Mouse (Mus musculus) retina, postnatal 7 days (tissue): ENCODE measurements around the gene Inka2.
"Not testable (repeated sequence)": the region's sequence is repeated elsewhere in the genome, so short reads cannot be mapped to it uniquely, and the experiment has no call there.

Experiments used
- DNase-seq: peaks from one replicate; pipeline ENCODE4 v3.0.0-alpha.2; 2012; ENCODE audit warnings: low read depth, low spot score

Gene Inka2

DNA sequence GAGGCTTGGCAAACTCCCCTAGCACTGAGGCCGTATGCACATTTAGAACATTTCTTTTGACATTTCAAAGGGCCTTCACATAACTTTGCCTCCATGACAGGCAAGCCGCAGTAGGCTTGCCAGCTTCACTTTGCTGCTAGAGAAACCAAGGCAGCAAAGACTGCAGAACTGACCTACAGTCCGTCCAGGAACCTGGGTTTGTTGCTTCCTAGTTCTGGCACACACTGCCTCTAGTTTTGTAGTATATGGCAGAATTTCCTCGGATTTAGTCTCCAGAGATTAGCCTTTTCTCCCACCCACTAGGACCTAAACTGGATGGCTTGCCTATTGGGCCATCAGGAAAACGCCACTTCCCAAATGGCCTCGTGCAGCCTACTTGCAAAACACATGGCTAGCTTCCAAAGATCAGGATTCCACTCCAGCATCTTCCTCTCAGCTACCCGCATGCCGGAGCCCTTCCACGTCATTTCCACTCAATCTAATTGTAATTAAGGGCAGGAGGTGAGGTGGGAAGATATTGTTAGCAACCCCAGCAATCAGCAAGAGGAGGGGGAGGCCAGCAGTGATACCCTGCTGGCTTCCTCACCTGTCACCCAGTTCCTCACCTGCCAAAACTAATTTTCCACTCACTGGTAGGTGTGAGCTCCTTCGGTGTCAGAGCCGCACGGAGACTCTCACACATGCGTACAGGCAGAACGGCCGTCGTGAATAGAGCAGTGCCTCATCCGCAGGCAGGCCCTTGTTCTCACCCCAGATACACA lies 7.8 kb upstream of the Inka2 start:
- DNase-seq: no peak

DNA sequence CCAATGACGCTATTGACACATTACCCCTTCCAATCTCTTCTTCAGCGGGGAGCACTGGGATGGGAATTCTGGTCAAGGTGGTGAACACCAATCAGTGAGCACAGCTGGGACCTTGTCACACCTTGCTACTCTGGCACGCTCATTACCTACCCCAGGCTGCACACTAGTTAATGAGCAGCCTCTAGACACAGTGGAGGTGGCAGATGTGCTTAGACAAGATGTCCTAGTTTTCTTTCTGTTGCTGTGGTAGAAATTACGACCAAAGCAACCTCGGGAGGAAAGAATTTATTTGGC lies 7.3 kb upstream of the Inka2 start:
- DNase-seq: no peak

DNA sequence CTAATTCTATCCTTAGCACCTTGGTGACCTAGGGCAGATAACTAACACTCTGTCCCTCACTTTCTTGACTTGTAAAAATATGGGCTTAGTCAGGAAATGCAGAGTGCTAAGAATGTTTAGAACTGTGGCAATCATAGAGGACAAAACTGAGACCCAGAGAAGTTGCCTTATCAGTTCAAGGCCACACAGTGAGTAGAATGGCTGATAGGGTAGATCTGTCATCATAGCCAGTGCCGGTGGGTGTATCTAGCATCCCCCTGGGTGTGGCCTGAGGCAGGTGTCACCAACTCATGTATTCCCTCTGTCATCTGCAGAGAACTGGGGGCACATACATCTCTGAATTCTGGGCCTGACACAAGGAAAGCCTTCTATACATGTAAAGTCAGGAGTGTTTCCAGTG lies 6.1 kb upstream of the Inka2 start:
- DNase-seq: no peak

DNA sequence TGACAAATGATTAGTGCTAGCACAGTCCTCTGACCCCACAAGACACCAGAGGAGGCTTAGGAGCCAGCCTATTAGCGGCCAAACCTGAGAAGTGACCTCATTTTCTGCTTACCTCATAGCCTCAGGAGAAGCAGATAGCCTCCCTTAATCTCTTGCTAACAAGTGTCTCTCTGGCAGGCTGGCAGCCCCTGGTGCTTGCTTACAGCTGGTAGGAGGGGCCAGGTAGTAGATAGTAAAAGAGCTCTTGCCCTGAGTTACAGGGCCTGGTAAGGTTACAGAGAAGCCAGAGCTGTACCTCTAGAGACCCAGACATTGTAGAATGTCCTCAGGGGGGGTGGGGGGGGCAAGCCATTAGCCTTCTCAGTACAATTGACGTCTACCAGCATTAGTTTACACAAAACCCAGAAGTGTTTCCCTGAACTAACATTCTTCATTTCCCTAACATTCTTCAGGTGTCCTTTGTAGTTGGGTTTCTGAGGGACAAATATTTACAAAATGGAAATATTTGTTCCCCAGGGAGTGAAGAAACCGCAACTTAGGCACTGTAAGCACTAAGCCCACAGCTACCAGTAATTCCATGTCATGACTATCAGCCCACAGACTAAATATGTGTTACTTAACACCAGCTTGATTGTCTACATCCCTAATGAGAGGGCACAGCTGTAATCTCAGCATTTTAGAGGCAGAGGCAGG lies 5.0 kb upstream of the Inka2 start:
- DNase-seq: no peak

DNA sequence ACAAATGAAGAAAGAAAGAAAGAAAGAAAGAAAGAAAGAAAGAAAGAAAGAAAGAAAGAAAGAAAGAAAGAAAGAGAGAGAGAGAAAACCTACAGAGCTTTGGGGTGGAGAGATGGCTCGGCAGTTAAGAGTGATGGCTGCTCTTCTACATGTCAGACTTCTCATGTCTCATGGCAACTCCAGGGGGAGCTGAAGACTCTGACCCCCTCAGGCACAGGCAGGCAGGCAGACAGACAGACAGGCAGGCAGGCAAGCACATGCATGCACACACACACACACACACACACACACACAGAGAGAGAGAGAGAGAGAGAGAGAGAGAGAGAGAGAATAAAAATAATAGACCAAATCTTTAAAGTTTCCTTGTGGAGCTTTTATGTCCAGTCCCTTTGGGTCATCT lies 3.6 kb upstream of the Inka2 start:
- DNase-seq: not testable (repeated sequence)

DNA sequence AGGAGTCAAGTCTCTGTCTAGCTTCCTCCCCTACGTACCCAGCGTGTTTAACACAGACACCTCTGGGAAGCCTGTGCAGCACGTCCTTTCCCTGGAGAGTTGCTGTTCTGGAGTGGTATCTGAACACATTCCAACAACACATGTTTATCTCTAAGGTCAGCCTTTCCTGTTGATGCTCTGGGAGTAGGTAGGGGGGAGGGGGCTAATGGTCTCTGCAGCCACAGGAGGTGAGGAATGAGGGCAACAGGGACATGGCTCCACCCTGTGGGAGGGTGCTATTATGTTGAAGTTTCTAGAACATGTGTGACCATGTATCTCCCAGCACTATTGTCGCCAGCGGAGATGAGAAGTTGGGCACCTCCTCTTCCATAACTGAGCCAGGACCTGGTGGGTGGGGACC lies 3.0 kb upstream of the Inka2 start:
- DNase-seq: no peak

DNA sequence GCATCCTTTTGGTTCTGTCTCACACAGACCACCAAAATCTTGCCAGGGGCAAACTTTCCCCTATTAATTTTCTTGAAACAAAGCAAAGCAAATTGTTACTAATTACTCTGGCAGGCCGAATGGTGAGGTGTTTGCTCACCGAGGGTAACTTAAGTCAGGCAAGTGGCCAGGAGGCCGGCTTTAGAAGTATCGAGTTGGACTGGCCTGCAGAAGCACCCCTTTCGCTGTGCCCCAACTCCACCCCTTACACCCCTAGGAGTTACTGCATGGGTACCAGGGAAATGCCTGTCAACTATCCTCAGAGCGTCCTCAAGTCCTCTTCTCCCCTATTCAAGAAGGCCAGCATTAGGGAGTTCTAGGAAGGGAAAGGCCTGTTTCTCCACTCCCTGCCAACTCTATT lies 828 bp upstream of the Inka2 start:
- DNase-seq: no peak

DNA sequence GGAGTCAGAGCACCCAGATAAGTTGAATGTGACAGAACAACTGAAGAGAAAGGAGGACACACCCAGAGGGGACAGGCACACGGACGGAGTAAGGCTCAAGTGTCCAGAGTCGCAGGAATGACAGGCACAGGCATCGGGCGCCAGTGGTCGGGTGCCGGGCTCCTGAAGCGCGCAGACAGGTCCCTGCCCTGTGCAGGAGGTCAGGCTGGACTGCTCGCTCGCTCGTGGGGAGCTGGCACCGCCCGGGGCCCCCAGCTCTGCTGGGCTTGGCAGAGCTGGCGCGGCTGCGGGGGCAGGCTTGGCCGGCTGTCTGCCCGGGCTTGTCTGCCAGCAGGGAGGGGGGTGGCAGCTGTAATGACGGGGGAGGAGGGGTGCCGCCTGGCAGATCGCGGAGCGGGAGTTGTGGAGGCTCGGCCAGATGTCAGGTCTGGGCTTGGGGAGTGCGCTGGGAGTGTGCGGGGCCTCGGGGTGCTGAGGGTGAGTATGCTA lies 706 bp downstream of the Inka2 start:
- DNase-seq: no peak

DNA sequence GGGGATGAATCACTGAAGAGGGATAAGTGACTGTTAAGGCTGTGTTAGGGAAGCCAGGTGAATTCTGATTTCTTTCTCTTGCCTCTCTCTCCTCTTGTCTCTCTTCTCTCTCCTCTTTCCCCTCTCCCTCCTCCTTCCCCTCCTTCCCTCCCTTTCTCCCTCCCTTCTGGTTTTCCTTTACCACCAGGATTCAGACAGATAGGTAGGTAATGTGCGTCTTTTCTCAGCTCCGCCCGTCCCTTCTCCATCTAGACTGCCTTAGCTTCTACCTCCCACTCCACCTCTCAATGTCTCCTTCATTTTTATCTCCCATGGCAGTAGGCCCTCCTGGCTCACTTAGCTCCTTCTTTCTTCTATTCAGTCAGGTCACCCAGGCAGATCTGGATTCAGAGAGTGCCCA lies 1.2 kb downstream of the Inka2 start:
- DNase-seq: no peak

DNA sequence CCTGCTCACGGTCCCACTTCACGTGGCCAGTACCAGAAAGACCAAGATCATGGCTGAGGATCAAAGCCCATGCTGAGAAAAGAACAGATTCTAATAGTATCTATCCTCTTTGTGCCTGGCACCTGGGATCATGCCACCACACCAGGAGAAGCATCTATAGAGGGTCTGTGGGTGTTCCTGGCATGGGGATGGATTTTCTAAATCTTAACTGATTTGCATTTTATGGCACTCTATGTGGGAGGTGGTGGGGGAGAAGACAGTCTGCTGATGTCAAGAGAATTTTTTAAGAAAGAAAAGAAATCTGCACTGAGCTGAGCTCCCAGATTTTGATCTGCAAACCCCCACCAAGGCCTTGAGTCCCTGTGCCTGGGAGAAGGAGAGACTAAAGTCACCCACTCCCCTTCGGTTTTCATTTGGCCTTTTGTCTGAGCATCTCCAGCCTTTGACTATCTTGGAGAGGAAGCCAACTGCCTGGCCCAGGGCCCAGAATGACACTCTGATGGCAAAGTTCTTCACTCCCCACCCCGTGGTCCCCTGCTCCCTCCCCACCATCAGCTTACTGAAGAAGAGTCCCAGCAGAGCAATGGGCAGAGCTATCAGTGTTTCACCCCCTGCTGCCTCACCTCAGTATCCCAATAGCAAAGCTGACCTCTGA lies 2.1 kb downstream of the Inka2 start:
- DNase-seq: no peak

DNA sequence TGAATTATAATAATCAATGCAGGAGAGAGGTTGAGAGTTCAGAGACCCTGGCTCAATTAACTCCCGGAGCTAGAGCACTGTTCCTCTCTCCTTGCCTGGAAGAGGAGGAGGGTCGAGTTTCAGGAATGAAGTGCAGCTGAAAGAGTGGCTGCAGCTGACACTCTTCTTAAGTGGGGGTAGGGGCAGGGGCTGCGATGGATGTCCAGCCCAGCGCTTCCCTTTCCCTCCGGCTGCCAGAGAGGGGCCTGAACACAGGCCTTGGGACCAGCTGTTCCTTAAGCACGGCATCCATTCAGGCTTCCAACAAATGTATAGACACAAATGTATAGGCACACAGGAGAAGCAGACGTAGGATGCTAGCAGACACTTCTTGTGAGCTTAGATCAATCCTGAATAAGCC lies 3.2 kb downstream of the Inka2 start:
- no peak for DNase-seq

DNA sequence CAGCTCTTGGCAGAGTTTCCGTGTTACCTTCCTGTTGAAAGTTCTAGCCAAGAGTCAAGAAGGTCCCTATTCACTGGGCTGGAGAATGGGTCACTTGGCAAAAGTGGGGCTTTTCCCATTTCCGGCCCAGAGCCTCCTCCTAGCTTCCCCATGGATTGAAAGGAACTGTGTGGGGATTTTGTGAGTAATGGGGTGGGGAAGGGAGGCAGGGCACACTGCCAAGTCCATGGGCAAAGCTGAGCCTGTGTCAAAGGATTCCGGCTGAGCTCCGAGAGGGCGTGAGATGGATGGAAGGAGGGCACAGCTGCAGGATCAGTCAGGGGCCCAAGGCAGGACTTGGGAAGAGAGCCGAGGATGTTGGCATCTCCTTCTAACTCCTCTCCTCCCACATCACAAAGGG lies 5.8 kb downstream of the Inka2 start:
- no peak for DNase-seq

DNA sequence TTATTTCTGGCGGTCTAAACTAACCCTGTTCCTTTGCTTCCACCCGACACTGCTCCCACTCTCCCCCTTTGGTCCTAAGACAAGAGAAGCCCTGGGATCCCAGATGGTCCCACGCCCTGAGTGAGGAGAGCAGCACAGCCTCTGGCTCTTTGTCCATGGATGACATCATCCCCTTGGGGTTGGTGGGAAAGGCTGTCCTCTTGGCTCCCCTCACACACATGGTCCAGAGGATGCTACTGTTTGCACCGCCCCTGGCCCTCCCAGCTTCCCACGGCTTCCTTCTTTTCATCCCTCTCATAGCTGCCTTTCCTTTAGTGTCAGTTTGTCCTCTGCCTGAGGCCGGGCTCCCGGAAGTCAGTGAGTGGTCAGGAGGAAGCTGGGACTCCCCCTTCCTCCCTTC lies 7.3 kb downstream of the Inka2 start:
- no peak for DNase-seq

DNA sequence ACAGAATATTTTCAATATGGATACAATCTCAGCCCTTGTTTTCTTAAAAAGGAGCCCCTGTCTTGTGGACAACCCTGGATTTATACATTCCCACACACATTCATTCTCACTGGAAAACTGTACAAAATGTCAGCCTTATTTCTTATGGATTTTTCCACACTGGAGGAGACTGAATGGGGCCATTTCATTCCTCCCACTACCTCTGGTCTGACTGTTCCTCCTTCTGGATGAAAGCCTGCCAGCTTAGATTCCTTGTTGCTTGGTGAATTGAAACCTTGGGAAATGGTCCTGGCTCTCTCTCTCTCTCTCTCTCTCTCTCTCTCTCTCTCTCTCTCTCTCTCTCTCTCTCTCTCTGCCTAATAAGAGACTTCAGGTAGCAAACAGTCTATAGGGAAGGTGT lies 8.4 kb downstream of the Inka2 start:
- no peak for DNase-seq

DNA sequence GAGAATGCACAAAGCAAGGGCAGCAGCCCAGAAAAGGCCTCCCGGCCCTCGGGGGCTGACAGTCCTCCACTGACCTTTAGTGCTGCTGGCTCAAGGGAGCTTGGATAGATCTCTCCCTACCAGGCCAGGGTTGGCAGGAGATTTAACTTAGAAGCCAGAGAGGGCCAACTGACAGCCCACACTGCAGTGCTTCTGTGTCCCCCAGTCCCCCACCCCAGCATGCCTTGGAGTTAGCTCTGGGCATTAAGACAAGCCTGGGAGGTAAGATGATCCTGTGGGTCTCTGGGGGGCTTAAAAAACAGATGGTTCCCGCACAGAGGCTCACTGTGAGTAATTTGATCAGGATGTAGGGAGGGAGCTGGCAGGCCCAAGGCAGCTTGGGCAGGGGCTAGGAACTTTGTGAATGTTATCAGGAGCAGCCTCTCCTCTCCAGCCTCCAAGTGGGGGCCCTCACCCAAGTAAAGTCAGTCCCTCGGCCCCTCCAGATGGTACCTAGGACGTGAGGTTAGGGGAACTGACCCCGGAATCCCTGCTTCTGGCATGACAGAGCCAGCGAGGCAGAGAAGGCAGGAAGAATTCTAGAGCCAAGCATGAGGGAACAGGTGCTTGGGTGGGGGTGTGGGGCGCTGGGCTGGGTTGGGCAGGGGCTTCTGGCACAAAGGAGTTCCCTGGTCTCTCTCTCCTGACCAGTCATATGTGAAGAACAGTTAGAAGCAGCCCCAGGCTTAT lies 9.9 kb downstream of the Inka2 start:
- DNase-seq: no peak

DNA sequence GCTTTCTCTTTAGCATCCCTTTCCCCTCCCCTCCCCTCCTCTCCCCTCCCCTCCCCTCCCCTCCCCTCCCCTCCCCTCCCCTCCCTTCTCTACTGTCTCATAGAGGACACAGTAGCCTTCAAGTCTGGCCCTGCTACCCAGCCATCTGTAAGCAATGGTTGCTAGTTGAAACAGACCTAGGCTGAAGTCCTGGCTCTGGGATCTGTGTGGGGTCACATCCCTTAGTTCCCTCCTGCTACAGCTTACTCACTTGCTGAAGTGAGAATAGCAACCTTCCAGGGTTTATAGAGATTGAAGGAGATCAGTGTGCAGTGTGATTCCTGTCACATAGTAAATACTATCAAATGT lies 10.4 kb downstream of the Inka2 start:
- DNase-seq: no peak

DNA sequence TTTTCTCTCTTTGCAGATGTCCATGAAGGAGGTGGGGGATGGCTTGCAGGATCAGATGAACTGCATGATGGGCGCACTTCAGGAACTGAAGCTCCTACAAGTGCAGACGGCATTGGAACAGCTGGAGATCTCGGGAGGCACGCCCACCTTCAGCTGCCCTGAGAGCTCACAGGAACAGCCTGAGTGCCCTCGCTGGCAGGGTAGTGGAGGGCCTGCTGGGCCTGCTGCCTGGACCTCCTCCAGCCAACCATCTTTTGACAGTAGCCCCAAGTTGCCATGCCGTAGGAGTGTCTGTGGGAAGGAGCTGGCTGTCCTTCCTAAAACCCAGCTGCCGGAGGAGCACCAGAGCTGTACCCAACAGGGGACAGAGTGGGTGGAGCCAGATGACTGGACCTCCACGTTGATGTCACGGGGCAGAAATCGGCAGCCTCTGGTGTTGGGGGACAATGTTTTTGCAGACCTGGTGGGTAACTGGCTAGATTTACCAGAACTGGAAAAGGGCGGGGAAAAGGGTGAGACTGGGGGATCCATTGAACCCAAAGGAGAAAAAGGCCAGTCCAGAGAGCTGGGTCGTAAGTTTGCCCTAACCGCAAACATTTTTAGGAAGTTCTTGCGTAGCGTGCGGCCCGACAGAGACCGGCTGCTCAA lies 12.1 kb downstream of the Inka2 start:
- no peak for DNase-seq

DNA sequence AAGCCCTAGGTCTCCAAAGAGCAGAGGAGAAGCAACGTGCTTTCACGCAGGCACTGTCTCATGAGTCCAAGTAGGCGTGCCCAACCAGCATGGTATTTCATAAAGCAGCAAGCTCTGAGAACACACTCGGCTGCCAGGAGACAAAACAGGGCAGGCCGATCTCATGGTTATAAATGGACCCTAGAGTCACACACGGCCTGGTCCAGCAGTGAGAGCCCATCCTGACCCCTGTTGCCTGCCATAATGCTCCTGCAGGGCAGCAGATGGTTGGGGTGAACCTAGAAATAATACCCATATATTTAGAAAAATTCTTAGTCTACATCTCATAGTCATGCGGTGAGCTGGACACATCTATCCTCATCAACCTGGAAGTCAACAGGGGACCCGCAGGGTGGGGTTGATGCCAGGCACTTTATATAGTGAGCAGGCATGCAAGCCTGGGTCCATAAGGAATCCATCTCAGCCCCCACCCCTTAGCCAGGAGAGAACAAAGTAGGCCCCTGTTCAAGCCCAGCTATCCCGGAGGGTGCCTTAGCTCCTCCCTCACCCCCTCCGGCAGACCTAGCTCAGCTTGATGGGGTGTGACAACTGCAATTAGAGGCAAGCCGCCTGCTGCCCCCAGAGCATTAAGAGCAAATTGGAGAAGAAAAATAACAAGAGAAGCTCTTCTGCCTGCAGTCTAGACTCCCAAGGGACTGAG lies 13.6 kb downstream of the Inka2 start:
- no peak for DNase-seq

DNA sequence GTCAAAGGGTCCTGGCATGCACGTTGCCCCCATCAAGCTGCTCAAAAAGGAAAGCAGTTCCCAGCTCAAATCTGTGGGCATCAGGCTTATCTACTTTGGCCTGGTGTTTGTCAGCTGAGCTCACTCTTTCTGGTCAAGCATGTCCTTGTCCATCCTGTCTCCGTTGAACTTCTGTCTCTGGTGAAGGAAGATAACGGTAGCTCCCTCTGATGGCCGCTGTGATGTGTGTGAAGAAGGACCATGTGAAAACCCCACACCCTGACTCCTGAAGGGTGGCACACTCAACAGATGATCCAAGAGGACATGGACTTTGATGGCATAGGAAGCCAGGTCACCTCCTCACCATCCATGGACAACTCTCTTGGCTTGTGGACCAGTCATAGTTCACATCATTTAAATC lies 14.3 kb downstream of the Inka2 start:
- DNase-seq: no peak

DNA sequence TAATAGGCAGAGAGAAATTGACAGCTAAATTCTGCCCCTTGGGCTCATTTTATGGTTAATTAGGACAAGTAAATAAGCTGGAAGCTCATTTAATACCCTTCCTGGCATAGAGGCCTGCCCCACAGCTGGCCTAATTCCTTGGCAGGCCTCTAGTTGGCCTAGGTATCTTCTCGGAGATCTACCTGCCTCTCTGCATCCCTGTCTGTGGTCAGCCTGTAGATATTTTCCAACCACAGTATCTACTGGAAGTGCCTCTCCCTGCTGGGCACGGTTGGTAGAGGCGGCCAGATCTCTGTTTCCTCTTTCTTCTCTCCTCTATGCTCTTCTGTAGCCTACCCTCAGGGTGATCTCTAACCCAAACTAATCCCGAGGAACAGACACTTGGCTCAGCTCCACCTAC lies 15.6 kb downstream of the Inka2 start:
- no peak for DNase-seq

DNA sequence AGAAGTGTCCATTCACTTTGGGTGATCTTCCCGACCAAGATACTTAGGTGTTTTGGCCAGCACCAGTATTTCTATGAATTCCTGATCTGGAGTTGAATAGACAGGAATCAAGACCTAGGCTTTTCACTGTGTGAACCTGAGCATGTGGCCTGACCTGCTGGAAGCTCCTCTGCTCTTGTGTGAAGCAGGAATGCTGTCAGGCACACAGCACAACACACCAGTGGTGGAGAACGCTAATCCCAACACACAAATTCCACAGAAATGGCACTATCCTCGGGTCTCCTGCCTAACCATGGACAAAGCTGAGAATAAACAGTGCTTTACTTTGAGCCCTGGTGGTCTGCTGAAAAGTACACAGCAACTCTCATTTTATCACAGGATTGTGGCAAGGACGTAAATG lies 16.1 kb downstream of the Inka2 start:
- no peak for DNase-seq
